Mouse (Mus musculus): ENCODE data around the gene Myo6. TPM values are rescaled to one million over a fixed set of nuclear protein-coding genes. Genes with fewer than 3 reads are reported as not detected.

The Myo6 gene
- total RNA-seq, 2 experiments from 2014 or later = 17.7 to 18.7 TPM

GRCm38 (mm10) chr9:80179688-80180087 is 14.9 kb downstream of the Myo6 start:
- intact Hi-C loops (cut with DNase I) = no loop called here
- DNase-seq = no peak

- intact Hi-C loops (cut with DNase I) = no loop called here
- DNase-seq = no peak
Measured at GRCm38 (mm10) chr9:80180771-80181170, 15.9 kb downstream of the Myo6 start.

- DNase-seq = no peak
- intact Hi-C loops (cut with DNase I) = no loop called here
Measured at GRCm38 (mm10) chr9:80181692-80182091, 16.9 kb downstream of the Myo6 start.

- DNase-seq = no peak
- intact Hi-C loops (cut with DNase I) = no loop called here
Measured at GRCm38 (mm10) chr9:80184138-80184537, 19.3 kb downstream of the Myo6 start.

- intact Hi-C loops (cut with DNase I) = no loop called here
Measured at GRCm38 (mm10) chr9:80185737-80186136, 20.9 kb downstream of the Myo6 start.

GRCm38 (mm10) chr9:80186693-80187092 is 21.9 kb downstream of the Myo6 start:
- intact Hi-C loops (cut with DNase I) = no loop called here
- no peak for DNase-seq

More at GRCm38 (mm10) chr9:80185737-80186136, 20.9 kb downstream of the Myo6 start:
- DNase-seq = no peak

- no peak for DNase-seq
- intact Hi-C loops (cut with DNase I) = no loop called here
Measured at GRCm38 (mm10) chr9:80188324-80188893, 23.6 kb downstream of the Myo6 start.

- DNase-seq = no peak
Measured at GRCm38 (mm10) chr9:80191240-80191639, 26.4 kb downstream of the Myo6 start.

GRCm38 (mm10) chr9:80192324-80192723 is 27.5 kb downstream of the Myo6 start:
- DNase-seq = peak; percentile 18 to 27
- intact Hi-C loops (cut with DNase I) = no loop called here

More at GRCm38 (mm10) chr9:80191240-80191639, 26.4 kb downstream of the Myo6 start:
- intact Hi-C loops (cut with DNase I) = no loop called here

- no peak for DNase-seq
- intact Hi-C loops (cut with DNase I) = no loop called here
Measured at GRCm38 (mm10) chr9:80194446-80194845, 29.6 kb downstream of the Myo6 start.

- intact Hi-C loops (cut with DNase I) = no loop called here
- no peak for DNase-seq
Measured at GRCm38 (mm10) chr9:80196161-80196560, 31.3 kb downstream of the Myo6 start.

- intact Hi-C loops (cut with DNase I) = no loop called here
- DNase-seq = no peak
Measured at GRCm38 (mm10) chr9:80197233-80197632, 32.4 kb downstream of the Myo6 start.

GRCm38 (mm10) chr9:80200855-80201254 is 36.0 kb downstream of the Myo6 start:
- no peak for DNase-seq
- intact Hi-C loops (cut with DNase I) = loop anchor here (5.0 kb wide), 1 partner anchor 34 kb away; the partner anchor contains the start of gene Myo6

- intact Hi-C loops (cut with DNase I) = loop anchor here (5.0 kb wide), 1 partner anchor 35 kb away; the partner anchor contains the start of gene Myo6
- DNase-seq = peak; percentile 38 to 44
Measured at GRCm38 (mm10) chr9:80202374-80203060, 37.7 kb downstream of the Myo6 start.

- intact Hi-C loops (cut with DNase I) = no loop called here
- DNase-seq = no peak
Measured at GRCm38 (mm10) chr9:80208681-80209080, 43.9 kb downstream of the Myo6 start.

GRCm38 (mm10) chr9:80209459-80209858 is 44.6 kb downstream of the Myo6 start:
- intact Hi-C loops (cut with DNase I) = no loop called here
- DNase-seq = no peak

- no peak for DNase-seq
- intact Hi-C loops (cut with DNase I) = no loop called here
Measured at GRCm38 (mm10) chr9:80210096-80210495, 45.3 kb downstream of the Myo6 start.

GRCm38 (mm10) chr9:80213428-80213827 is 48.6 kb downstream of the Myo6 start:
- intact Hi-C loops (cut with DNase I) = no loop called here

GRCm38 (mm10) chr9:80215502-80215901 is 50.7 kb downstream of the Myo6 start:
- intact Hi-C loops (cut with DNase I) = no loop called here
- no peak for DNase-seq

More at GRCm38 (mm10) chr9:80213428-80213827, 48.6 kb downstream of the Myo6 start:
- DNase-seq = no peak

- intact Hi-C loops (cut with DNase I) = no loop called here
- no peak for DNase-seq
Measured at GRCm38 (mm10) chr9:80216786-80217501, 52.1 kb downstream of the Myo6 start.

- no peak for DNase-seq
- intact Hi-C loops (cut with DNase I) = no loop called here
Measured at GRCm38 (mm10) chr9:80218718-80219117, 53.9 kb downstream of the Myo6 start.

Measured in heart, postnatal 10 days (tissue).